Mouse (Mus musculus): Measurements from ENCODE around the gene Gm20388. TPM values are rescaled to one million over a fixed set of nuclear protein-coding genes. Genes with fewer than 3 reads are reported as not detected.

The Gm20388 gene
- polyA plus RNA-seq, 1 experiment from 2014 or later: not detected

GRCm38 (mm10) chr8:120513145-120513544 is 602.5 kb downstream of the Gm20388 start:
- Histone ChIP-seq H3K4me3 (no peak overlapping the region), H3K9ac (no peak overlapping the region; the same call in 1 of the 2 replicates), H3K4me1 (peaks cover 87% of the 10 kb centered on the region), H3K4me2 (replicated peaks) (no peak overlapping the region), H3K9me3 (no peaks in the 10 kb centered on the region), H3K27me3 (no peaks in the 10 kb centered on the region), H3K27ac (no peak overlapping the region), H3K36me3 (no peaks in the 10 kb centered on the region)
- ATAC-seq (ENCODE audit: insufficient number of reproducible peaks, insufficient read depth, low FRiP score, low TSS enrichment): no peak
- WGBS: 38% methylated on average over 6 of the region's 6 CpGs

DNA sequence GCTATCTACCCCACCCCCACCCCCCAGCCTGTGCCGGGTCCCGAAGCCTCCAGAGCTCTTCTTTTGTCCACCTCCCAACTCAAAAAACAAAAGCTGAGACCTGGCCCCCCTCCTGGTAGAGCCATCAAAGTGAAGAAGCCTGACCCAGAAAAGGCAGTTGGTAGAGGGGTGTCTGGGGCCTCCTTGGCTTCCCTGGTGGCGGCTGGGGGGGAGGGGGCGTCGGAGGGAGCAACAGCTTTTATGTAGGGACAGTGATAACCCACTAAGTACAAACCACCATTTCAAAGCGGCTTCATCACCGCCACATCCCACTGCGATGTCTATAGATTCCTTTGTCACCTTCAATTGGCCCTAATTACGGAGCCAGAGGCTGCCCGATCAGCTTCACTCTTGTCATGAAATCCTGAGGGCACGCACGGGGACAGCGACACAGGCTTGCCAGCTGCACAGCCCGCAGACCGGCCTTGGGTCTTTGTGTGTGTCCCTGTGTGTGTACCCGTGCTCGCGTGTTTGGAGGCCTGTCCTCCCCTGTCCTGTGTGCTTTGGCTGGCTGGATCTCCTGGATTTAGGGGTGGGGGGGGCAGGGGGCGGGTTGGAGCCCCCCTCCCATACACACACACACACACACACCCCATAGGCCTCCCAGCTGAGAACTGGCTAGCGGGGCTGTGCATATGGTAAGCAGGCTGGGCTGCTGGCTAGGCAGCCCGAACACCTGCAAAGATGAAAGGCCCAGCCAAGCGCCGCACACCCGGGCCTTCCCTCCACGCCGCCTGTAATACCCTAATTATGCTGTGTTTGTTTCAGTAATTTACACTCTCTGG is 603.2 kb downstream of the Gm20388 start:
- peak overlapping the region; percentile 34; the same call in 1 of the 2 replicates for H3K9ac ChIP-seq
- H3K4me1 ChIP-seq: peaks cover 86% of the 10 kb centered on the region
- H3K27ac ChIP-seq: peak overlapping the region; percentile 31; the same call in 1 of the 2 replicates
- H3K27me3 ChIP-seq: no peaks in the 10 kb centered on the region
- no peaks in the 10 kb centered on the region for H3K36me3 ChIP-seq
- 0 out of 2 replicates have a peak overlapping the region, but pooled peaks have one; percentile 5 for H3K4me2 ChIP-seq (replicated peaks)
- H3K9me3 ChIP-seq: no peaks in the 10 kb centered on the region
- no peak for ATAC-seq (ENCODE audit: insufficient number of reproducible peaks, insufficient read depth, low FRiP score, low TSS enrichment)
- no peak overlapping the region for H3K4me3 ChIP-seq
- 15% methylated on average over 26 of the region's 26 CpGs for WGBS

DNA sequence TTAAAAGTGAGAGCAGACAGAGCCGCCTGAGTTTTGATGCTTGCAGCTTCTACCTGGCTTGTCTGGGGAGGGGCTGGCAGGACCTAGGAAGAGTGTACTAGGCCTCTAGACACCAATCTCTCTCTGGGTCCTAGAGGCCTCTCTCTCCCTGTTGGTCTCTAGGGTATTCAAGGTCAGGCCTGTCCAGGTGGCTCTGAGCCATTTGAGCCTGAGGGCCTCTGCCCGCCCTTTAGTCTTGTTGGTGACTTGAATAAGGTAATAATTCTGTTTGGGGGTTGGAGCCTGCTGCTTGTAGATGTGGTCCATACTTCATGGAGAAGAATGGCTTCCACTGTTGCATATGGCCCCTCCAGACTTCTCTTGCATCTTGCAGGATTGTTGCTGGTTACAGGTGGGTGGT is 604.6 kb downstream of the Gm20388 start:
- WGBS: 92% methylated on average over 2 of the region's 2 CpGs
- Histone ChIP-seq H3K27ac (no peak overlapping the region), H3K36me3 (no peaks in the 10 kb centered on the region), H3K9ac (no peak overlapping the region), H3K4me3 (no peak overlapping the region), H3K4me2 (replicated peaks) (no peak overlapping the region), H3K9me3 (no peaks in the 10 kb centered on the region), H3K4me1 (peaks cover 75% of the 10 kb centered on the region), H3K27me3 (no peaks in the 10 kb centered on the region)
- ATAC-seq (ENCODE audit: insufficient number of reproducible peaks, insufficient read depth, low FRiP score, low TSS enrichment): no peak

- ATAC-seq (ENCODE audit: insufficient number of reproducible peaks, insufficient read depth, low FRiP score, low TSS enrichment): no peak
- no peak overlapping the region for H3K4me2 ChIP-seq (replicated peaks)
- H3K27me3 ChIP-seq: no peaks in the 10 kb centered on the region
- H3K4me3 ChIP-seq: no peak overlapping the region
- no peaks in the 10 kb centered on the region for H3K9me3 ChIP-seq
- H3K27ac ChIP-seq: no peak overlapping the region
- no peaks in the 10 kb centered on the region for H3K36me3 ChIP-seq
- no peak overlapping the region for H3K9ac ChIP-seq
- peaks cover 75% of the 10 kb centered on the region for H3K4me1 ChIP-seq
- 86% methylated on average over 6 of the region's 6 CpGs for WGBS
Observed at GRCm38 (mm10) chr8:120515650-120516049, 605.0 kb downstream of the Gm20388 start.

DNA sequence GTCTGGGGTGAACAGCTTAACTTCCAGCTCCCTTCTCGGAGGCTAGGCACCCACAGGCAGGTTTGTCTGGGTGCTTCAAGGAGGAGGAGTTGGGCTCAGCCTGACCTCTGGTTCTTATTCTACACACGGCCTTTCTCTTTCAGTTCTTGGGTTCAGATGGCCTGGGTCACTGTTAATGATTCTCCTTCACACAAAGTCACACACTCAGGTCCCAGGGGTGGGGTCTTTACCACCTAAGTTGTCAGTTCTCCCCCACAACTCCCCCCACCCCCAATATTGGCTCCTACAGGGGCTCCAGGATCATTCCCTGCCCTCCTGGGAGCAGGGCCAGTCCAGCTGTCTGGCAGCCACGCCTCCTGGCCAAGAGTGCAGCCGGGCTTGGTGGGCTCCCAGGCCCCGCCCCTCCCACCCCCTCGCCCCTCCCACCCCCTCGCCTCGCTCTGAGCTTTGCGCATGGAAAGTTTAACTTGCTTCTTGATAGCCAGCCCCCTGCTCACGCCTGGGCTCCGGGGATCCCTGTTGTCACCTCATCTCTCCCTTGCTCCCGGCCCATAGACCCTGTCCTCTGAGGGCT is 605.6 kb downstream of the Gm20388 start:
- 11% methylated on average over 12 of the region's 12 CpGs for WGBS
- H3K4me3 ChIP-seq: no peak overlapping the region
- H3K27ac ChIP-seq: no peak overlapping the region
- H3K9me3 ChIP-seq: no peaks in the 10 kb centered on the region
- peaks cover 75% of the 10 kb centered on the region for H3K4me1 ChIP-seq
- no peaks in the 10 kb centered on the region for H3K36me3 ChIP-seq
- H3K4me2 ChIP-seq (replicated peaks): no peak overlapping the region
- no peaks in the 10 kb centered on the region for H3K27me3 ChIP-seq
- no peak overlapping the region for H3K9ac ChIP-seq
- no peak for ATAC-seq (ENCODE audit: insufficient number of reproducible peaks, insufficient read depth, low FRiP score, low TSS enrichment)

DNA sequence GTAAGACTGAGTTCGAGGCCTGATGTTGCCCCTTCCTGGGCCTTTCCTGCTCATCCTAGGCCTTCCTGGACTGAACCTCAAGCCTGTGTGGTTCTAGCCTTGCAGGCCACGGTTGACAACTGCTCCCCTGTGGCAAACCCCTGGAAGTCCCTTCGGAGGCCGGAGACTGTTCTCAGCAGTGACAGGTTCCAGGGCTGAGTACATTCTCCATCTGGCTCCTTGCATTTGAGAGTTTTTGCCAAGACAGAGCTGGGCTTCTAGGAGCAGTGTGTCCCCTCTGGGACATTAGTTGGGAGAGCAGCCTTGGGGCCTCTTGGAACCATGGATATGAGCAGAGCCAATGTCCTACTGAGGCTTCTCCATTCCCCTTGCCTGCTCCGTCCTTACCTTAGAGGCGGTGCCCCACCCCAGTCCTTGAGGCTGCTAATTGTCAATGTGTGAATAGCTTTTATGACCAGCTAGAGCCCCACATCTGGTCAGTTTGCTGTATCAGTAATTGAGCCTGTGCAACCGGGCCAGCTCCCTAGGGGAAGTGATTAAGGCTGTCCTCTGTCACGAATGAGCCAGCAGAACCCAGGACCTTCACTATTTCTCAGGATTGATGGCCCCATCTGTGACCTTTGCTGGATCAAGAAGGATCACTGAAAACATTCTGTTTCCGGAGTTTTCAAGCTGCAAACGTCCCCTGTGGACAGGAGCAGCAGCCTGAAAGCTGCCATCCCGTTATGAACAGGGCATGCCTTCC is 607.2 kb downstream of the Gm20388 start:
- Histone ChIP-seq H3K27ac (peak overlapping the region; percentile 18), H3K9me3 (no peaks in the 10 kb centered on the region), H3K4me2 (replicated peaks) (no peak overlapping the region), H3K9ac (0 out of 2 replicates have a peak overlapping the region, but pooled peaks have one; percentile 15), H3K36me3 (no peaks in the 10 kb centered on the region), H3K27me3 (no peaks in the 10 kb centered on the region), H3K4me1 (peaks cover 71% of the 10 kb centered on the region), H3K4me3 (no peak overlapping the region)
- WGBS: 39% methylated on average over 11 of the region's 11 CpGs
- ATAC-seq (ENCODE audit: insufficient number of reproducible peaks, insufficient read depth, low FRiP score, low TSS enrichment): no peak

DNA sequence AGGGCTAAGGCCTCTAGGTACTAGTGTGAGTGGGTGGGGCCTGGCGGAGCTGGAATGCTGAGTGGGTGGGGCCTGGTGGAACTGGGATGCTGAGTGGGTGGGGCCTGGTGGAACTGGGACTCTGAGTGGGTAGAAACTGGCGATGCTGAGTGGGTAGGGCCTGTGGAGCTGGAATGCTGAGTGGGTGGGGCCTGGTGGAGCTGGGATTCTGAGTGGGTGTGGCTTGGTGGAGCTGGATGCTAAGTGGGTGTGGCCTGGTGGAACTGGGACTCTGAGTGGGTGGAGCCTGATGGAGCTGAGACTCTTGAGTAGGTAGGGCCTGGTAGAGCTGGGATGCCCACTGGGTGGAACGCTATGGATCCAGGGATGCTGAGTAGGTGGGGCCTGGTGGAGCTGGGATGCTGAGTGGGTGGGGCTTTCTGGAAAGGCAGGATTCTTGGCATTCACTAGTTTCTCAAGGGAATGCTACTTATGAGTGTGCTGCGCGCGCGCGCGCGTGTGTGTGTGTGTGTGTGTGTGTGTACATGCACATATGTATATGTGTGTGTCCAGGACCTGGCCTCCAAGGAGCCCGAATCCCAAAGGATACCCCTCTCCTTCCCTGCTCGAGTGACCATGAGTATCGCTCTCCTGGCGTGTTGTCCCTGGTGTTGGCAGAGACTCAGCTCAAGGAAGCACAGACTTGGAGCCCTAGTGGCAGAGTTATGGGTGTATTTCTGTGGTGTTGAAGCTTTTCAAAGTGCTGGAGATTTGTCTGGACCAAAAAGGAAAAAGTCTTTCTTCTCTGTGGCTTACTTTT is 608.3 kb downstream of the Gm20388 start:
- Histone ChIP-seq H3K4me2 (replicated peaks) (no peak overlapping the region), H3K9me3 (no peaks in the 10 kb centered on the region), H3K36me3 (no peaks in the 10 kb centered on the region), H3K4me3 (no peak overlapping the region), H3K27ac (no peak overlapping the region; the same call in 1 of the 2 replicates), H3K9ac (no peak overlapping the region), H3K27me3 (no peaks in the 10 kb centered on the region), H3K4me1 (peaks cover 66% of the 10 kb centered on the region)
- ATAC-seq (ENCODE audit: insufficient number of reproducible peaks, insufficient read depth, low FRiP score, low TSS enrichment): no peak
- WGBS: 68% methylated on average over 14 of the region's 14 CpGs

DNA sequence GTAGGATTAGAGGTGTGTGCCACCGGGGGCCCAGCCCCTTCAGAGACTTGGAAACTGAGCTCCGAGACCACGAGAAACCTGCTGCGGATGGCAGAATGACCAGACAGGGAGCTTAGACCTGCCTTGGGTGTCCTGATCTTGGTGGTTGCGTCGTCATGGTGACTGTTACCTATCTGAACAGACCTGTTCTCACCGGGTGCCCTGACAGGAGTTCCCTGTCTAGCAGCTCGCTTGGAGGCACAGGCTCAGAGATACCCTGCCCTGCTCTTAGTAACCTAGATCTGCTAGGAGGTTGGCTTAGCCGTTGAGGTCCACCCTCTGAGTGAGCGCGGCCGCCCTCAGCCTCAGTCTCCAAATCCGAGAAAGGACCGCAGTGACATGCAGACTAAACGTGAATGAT is 609.6 kb downstream of the Gm20388 start:
- Histone ChIP-seq H3K4me1 (peaks cover 63% of the 10 kb centered on the region), H3K9me3 (no peaks in the 10 kb centered on the region), H3K9ac (no peak overlapping the region; the same call in 1 of the 2 replicates), H3K27me3 (no peaks in the 10 kb centered on the region), H3K27ac (0 out of 2 replicates have a peak overlapping the region, but pooled peaks have one; percentile 25), H3K36me3 (no peaks in the 10 kb centered on the region), H3K4me3 (no peak overlapping the region), H3K4me2 (replicated peaks) (no peak overlapping the region)
- ATAC-seq (ENCODE audit: insufficient number of reproducible peaks, insufficient read depth, low FRiP score, low TSS enrichment): no peak
- WGBS: 65% methylated on average over 15 of the region's 15 CpGs

GRCm38 (mm10) chr8:120520707-120521590 is 610.3 kb downstream of the Gm20388 start:
- H3K4me2 ChIP-seq (replicated peaks): no peak overlapping the region
- no peak overlapping the region; the same call in 1 of the 2 replicates for H3K9ac ChIP-seq
- 12% methylated on average over 20 of the region's 20 CpGs for WGBS
- H3K27ac ChIP-seq: peak overlapping the region; percentile 50; the same call in 1 of the 2 replicates
- peaks cover 68% of the 10 kb centered on the region for H3K4me1 ChIP-seq
- no peaks in the 10 kb centered on the region for H3K36me3 ChIP-seq
- no peaks in the 10 kb centered on the region for H3K9me3 ChIP-seq
- no peak for ATAC-seq (ENCODE audit: insufficient number of reproducible peaks, insufficient read depth, low FRiP score, low TSS enrichment)
- H3K27me3 ChIP-seq: no peaks in the 10 kb centered on the region
- no peak overlapping the region for H3K4me3 ChIP-seq

DNA sequence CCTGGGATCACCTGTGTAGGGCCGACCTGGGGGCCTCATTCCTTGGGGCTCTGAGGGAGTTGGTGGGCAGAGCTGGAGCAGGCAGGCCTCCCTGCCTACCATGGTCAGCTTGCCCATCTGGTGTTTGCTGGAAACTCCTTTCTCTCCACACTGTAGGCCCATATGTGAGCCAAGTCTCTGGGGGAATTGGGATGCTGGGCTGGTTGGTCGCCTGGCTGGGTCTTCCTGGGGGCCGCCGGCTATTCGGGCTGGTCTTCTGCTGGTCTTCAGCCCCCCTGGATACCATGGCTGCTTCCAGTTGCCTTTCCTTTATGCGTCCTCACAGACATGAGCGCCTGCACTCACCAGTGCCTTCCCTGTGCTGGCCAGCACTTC is 610.9 kb downstream of the Gm20388 start:
- H3K4me2 ChIP-seq (replicated peaks): no peak overlapping the region
- peak overlapping the region; percentile 50; the same call in 1 of the 2 replicates for H3K27ac ChIP-seq
- no peaks in the 10 kb centered on the region for H3K9me3 ChIP-seq
- H3K4me1 ChIP-seq: peaks cover 68% of the 10 kb centered on the region
- no peak overlapping the region for H3K9ac ChIP-seq
- H3K27me3 ChIP-seq: no peaks in the 10 kb centered on the region
- ATAC-seq (ENCODE audit: insufficient number of reproducible peaks, insufficient read depth, low FRiP score, low TSS enrichment): no peak
- no peaks in the 10 kb centered on the region for H3K36me3 ChIP-seq
- WGBS: 56% methylated on average over 7 of the region's 7 CpGs
- no peak overlapping the region for H3K4me3 ChIP-seq
